Mouse (Mus musculus) neural tube, embryonic 15.5 days (tissue): Measurements from ENCODE around the gene Syce3. TPM values are rescaled to one million over a fixed set of nuclear protein-coding genes. Genes with fewer than 3 reads are reported as not detected.

Experiments used
- ATAC-seq: fragments of 200-750 bp; cut with Nextera tagmentation; 2 replicates; pipeline ENCODE4 v1.8.0; 2017; ENCODE audit warnings: mild to moderate bottlenecking, moderate TSS enrichment, moderate library complexity; ENCODE audit not compliant: low FRiP score
- H3K27ac ChIP-seq: fragments of 300-500 bp; sonication (generic); replicated peaks from 2 replicates; pipeline ENCODE4 v1.5.1; 2015; ENCODE audit warnings: mild to moderate bottlenecking, inconsistent platforms
- H3K27me3 ChIP-seq: fragments of 300-500 bp; sonication (generic); replicated peaks from 2 replicates; pipeline ENCODE4 v1.6.1; 2015; ENCODE audit warnings: inconsistent platforms
- H3K36me3 ChIP-seq: fragments of 300-500 bp; sonication (generic); 2 replicates; pipeline ENCODE4 v1.6.1; 2015; ENCODE audit warnings: inconsistent platforms
- H3K4me1 ChIP-seq: fragments of 300-500 bp; sonication (generic); 2 replicates; pipeline ENCODE4 v1.6.1; 2015; ENCODE audit warnings: inconsistent platforms
- H3K4me2 ChIP-seq: fragments of 300-500 bp; sonication (generic); 2 replicates; pipeline ENCODE4 v1.6.1; 2015; ENCODE audit warnings: inconsistent platforms, mild to moderate bottlenecking, moderate library complexity
- H3K4me3 ChIP-seq: fragments of 300-500 bp; sonication (generic); replicated peaks from 2 replicates; pipeline ENCODE4 v1.5.1; 2015; ENCODE audit warnings: mild to moderate bottlenecking, inconsistent platforms
- H3K9ac ChIP-seq: fragments of 300-500 bp; sonication (generic); replicated peaks from 2 replicates; pipeline ENCODE4 v1.6.1; 2015; ENCODE audit warnings: mild to moderate bottlenecking, inconsistent platforms
- H3K9me3 ChIP-seq: fragments of 300-500 bp; sonication (generic); replicated peaks from 2 replicates; pipeline ENCODE4 v1.6.1; 2016; ENCODE audit warnings: inconsistent platforms
- WGBS: fragments of 180-500 bp; shearing (Covaris S2); methylation state at CpG from one replicate; pipeline ENCODE4 v1.1.7; 2015; ENCODE audit warnings: mixed read lengths; 5-methylcytosine and 5-hydroxymethylcytosine counted together
- polyA plus RNA-seq: library from polyadenylated mRNA; unstranded; fragments of >200 nt; fragmentation: Nextera tagmentation; extraction: Ambion mirVana; gene quantifications from 2 replicates; pipeline ENCODE4 v1.2.1, GENCODE M21; 2015

The Syce3 gene
- polyA plus RNA-seq, 1 experiment from 2014 or later: not detected

- no peaks in the 10 kb centered on the region for H3K9me3 ChIP-seq
- H3K27ac ChIP-seq: no peak overlapping the region
- WGBS: 94% methylated on average over 7 of the region's 7 CpGs
- ATAC-seq: no peak
- peaks cover 8% of the 10 kb centered on the region for H3K4me1 ChIP-seq
- H3K4me3 ChIP-seq: no peak overlapping the region
- peaks cover 76% of the 10 kb centered on the region for H3K36me3 ChIP-seq
- H3K4me2 ChIP-seq: no peak overlapping the region
- H3K9ac ChIP-seq: no peak overlapping the region
- H3K27me3 ChIP-seq: no peaks in the 10 kb centered on the region
Measured at GRCm38 (mm10) chr15:89363051-89363450, 47.3 kb downstream of the Syce3 start.

- H3K4me3 ChIP-seq: no peak overlapping the region
- H3K27me3 ChIP-seq: no peaks in the 10 kb centered on the region
- peaks cover 38% of the 10 kb centered on the region for H3K4me1 ChIP-seq
- H3K27ac ChIP-seq: no peak overlapping the region
- H3K9me3 ChIP-seq: no peaks in the 10 kb centered on the region
- ATAC-seq: no peak
- no peak overlapping the region for H3K4me2 ChIP-seq
- 86% methylated on average over 3 of the region's 3 CpGs for WGBS
- peaks cover 33% of the 10 kb centered on the region for H3K36me3 ChIP-seq
- H3K9ac ChIP-seq: no peak overlapping the region
Measured at GRCm38 (mm10) chr15:89358784-89359183, 51.5 kb downstream of the Syce3 start.

- H3K36me3 ChIP-seq: peaks cover 32% of the 10 kb centered on the region
- peaks cover 38% of the 10 kb centered on the region for H3K4me1 ChIP-seq
- H3K4me3 ChIP-seq: peak overlapping the region; percentile 65
- peak overlapping the region; percentile 86 for H3K4me2 ChIP-seq
- peak overlapping the region; percentile 88 for H3K27ac ChIP-seq
- no peaks in the 10 kb centered on the region for H3K9me3 ChIP-seq
- H3K9ac ChIP-seq: peak overlapping the region; percentile 76
- WGBS: under 1% methylated on average over 15 of the region's 15 CpGs
- no peaks in the 10 kb centered on the region for H3K27me3 ChIP-seq
- ATAC-seq: peak; percentile 43
Measured at GRCm38 (mm10) chr15:89356372-89356771, 53.9 kb downstream of the Syce3 start.

GRCm38 (mm10) chr15:89355241-89356187 is 54.8 kb downstream of the Syce3 start, which contains the start of the genes Lmf2 and Ncaph2:
Gene Lmf2 (minus strand): TSS chr15:89355659.
Gene Ncaph2 (plus strand): TSS chr15:89355719.
- Histone ChIP-seq H3K9ac (peak within 1 kb of the TSS; percentile 76), H3K4me2 (peak within 1 kb of the TSS; percentile 86), H3K4me3 (peak within 1 kb of the TSS; percentile 65), H3K27me3 (no peaks in the 10 kb centered on the region), H3K36me3 (peaks cover 32% of the 10 kb centered on the region), H3K27ac (peak within 1 kb of the TSS; percentile 88), H3K4me1 (peaks cover 38% of the 10 kb centered on the region), H3K9me3 (no peaks in the 10 kb centered on the region)
- WGBS: under 1% methylated on average over 63 of the region's 64 CpGs
- peak; percentile 91 for ATAC-seq

GRCm38 (mm10) chr15:89354455-89354854 is 55.8 kb downstream of the Syce3 start:
- Histone ChIP-seq H3K4me2 (peak overlapping the region; percentile 86), H3K9ac (peak overlapping the region; percentile 76), H3K27me3 (no peaks in the 10 kb centered on the region), H3K27ac (no peak overlapping the region), H3K9me3 (no peaks in the 10 kb centered on the region), H3K4me1 (peaks cover 38% of the 10 kb centered on the region), H3K4me3 (peak overlapping the region; percentile 65), H3K36me3 (peaks cover 35% of the 10 kb centered on the region)
- WGBS: 81% methylated on average over 7 of the region's 7 CpGs
- ATAC-seq: 0 out of 2 replicates have a peak, but pooled peaks have one; percentile 11

- peaks cover 35% of the 10 kb centered on the region for H3K36me3 ChIP-seq
- no peak overlapping the region for H3K27ac ChIP-seq
- ATAC-seq: no peak
- no peaks in the 10 kb centered on the region for H3K9me3 ChIP-seq
- 95% methylated on average over 16 of the region's 16 CpGs for WGBS
- peaks cover 33% of the 10 kb centered on the region for H3K4me1 ChIP-seq
- H3K4me2 ChIP-seq: no peak overlapping the region
- H3K27me3 ChIP-seq: no peaks in the 10 kb centered on the region
- H3K4me3 ChIP-seq: no peak overlapping the region
- H3K9ac ChIP-seq: no peak overlapping the region
Measured at GRCm38 (mm10) chr15:89353837-89354236, 56.5 kb downstream of the Syce3 start.

GRCm38 (mm10) chr15:89352795-89353194 is 57.5 kb downstream of the Syce3 start:
- H3K9ac ChIP-seq: no peak overlapping the region
- no peak overlapping the region for H3K4me2 ChIP-seq
- no peak for ATAC-seq
- H3K27me3 ChIP-seq: no peaks in the 10 kb centered on the region
- H3K9me3 ChIP-seq: no peaks in the 10 kb centered on the region
- 96% methylated on average over 12 of the region's 12 CpGs for WGBS
- H3K4me3 ChIP-seq: no peak overlapping the region
- peaks cover 28% of the 10 kb centered on the region for H3K4me1 ChIP-seq
- no peak overlapping the region for H3K27ac ChIP-seq
- H3K36me3 ChIP-seq: peaks cover 35% of the 10 kb centered on the region

- WGBS: 95% methylated on average over 14 of the region's 14 CpGs
- H3K27me3 ChIP-seq: no peaks in the 10 kb centered on the region
- H3K9me3 ChIP-seq: no peaks in the 10 kb centered on the region
- H3K9ac ChIP-seq: no peak overlapping the region
- H3K36me3 ChIP-seq: peaks cover 35% of the 10 kb centered on the region
- no peak overlapping the region for H3K4me2 ChIP-seq
- no peak overlapping the region for H3K4me3 ChIP-seq
- ATAC-seq: no peak
- H3K4me1 ChIP-seq: peaks cover 21% of the 10 kb centered on the region
- H3K27ac ChIP-seq: no peak overlapping the region
Measured at GRCm38 (mm10) chr15:89352054-89352453, 58.2 kb downstream of the Syce3 start.

- WGBS: 92% methylated on average over 15 of the region's 15 CpGs
- ATAC-seq: no peak
- no peak overlapping the region for H3K4me3 ChIP-seq
Measured at GRCm38 (mm10) chr15:89351302-89351701, 59.0 kb downstream of the Syce3 start.

GRCm38 (mm10) chr15:89350447-89350846 is 59.9 kb downstream of the Syce3 start:
- no peaks in the 10 kb centered on the region for H3K9me3 ChIP-seq
- H3K9ac ChIP-seq: no peak overlapping the region
- no peak overlapping the region for H3K4me3 ChIP-seq
- ATAC-seq: no peak
- no peak overlapping the region for H3K4me2 ChIP-seq
- H3K27ac ChIP-seq: no peak overlapping the region
- no peaks in the 10 kb centered on the region for H3K27me3 ChIP-seq
- peaks cover 12% of the 10 kb centered on the region for H3K4me1 ChIP-seq
- peaks cover 35% of the 10 kb centered on the region for H3K36me3 ChIP-seq
- 88% methylated on average over 5 of the region's 5 CpGs for WGBS

More at GRCm38 (mm10) chr15:89351302-89351701, 59.0 kb downstream of the Syce3 start:
- Histone ChIP-seq H3K4me1 (peaks cover 13% of the 10 kb centered on the region), H3K27ac (no peak overlapping the region), H3K4me2 (no peak overlapping the region), H3K36me3 (peaks cover 35% of the 10 kb centered on the region), H3K9ac (no peak overlapping the region), H3K27me3 (no peaks in the 10 kb centered on the region), H3K9me3 (no peaks in the 10 kb centered on the region)

GRCm38 (mm10) chr15:89343325-89343724 is 67.0 kb downstream of the Syce3 start:
- H3K4me3 ChIP-seq: no peak overlapping the region
- 92% methylated on average over 3 of the region's 3 CpGs for WGBS
- no peak overlapping the region for H3K9ac ChIP-seq
- H3K27ac ChIP-seq: no peak overlapping the region
- no peak for ATAC-seq
- H3K4me2 ChIP-seq: no peak overlapping the region
- no peaks in the 10 kb centered on the region for H3K9me3 ChIP-seq
- no peaks in the 10 kb centered on the region for H3K4me1 ChIP-seq
- H3K27me3 ChIP-seq: no peaks in the 10 kb centered on the region
- H3K36me3 ChIP-seq: no peaks in the 10 kb centered on the region

GRCm38 (mm10) chr15:89341678-89342077 is 68.6 kb downstream of the Syce3 start:
- H3K27me3 ChIP-seq: no peaks in the 10 kb centered on the region
- no peak overlapping the region for H3K4me3 ChIP-seq
- no peaks in the 10 kb centered on the region for H3K36me3 ChIP-seq
- 37% methylated on average over 1 of the region's 1 CpGs for WGBS
- ATAC-seq: no peak
- H3K9me3 ChIP-seq: no peaks in the 10 kb centered on the region
- no peaks in the 10 kb centered on the region for H3K4me1 ChIP-seq
- H3K27ac ChIP-seq: no peak overlapping the region
- H3K9ac ChIP-seq: no peak overlapping the region
- no peak overlapping the region for H3K4me2 ChIP-seq
